Mouse (Mus musculus) stomach, postnatal 0 days (tissue): ENCODE measurements at regions not wholly inside any gene's neighbourhood (a gene's known extent, or its start where the extent isn't known, plus 50 kb on each side); places are given as distances from the start of the nearest gene placed in this dataset.

ENCODE experiments used
- CTCF ChIP-seq: IDR thresholded peaks from 2 replicates; pipeline ENCODE4 v1.5.1; 2016; ENCODE audit warnings: antibody characterized with exemption, low read depth, mild to moderate bottlenecking, moderate library complexity
- EP300 ChIP-seq: optimal IDR thresholded peaks from 2 replicates; pipeline ENCODE3; 2016; ENCODE audit warnings: antibody characterized with exemption

- TF ChIP-seq EP300, result no peak
- no peak for TF ChIP-seq CTCF
These were observed 103.5 kb upstream of the Rpl34 start for GRCm38 (mm10) chr3:130833722-130834121.
